Mouse (Mus musculus): ENCODE measurements around the gene Ccdc77.

The Ccdc77 gene

DNA sequence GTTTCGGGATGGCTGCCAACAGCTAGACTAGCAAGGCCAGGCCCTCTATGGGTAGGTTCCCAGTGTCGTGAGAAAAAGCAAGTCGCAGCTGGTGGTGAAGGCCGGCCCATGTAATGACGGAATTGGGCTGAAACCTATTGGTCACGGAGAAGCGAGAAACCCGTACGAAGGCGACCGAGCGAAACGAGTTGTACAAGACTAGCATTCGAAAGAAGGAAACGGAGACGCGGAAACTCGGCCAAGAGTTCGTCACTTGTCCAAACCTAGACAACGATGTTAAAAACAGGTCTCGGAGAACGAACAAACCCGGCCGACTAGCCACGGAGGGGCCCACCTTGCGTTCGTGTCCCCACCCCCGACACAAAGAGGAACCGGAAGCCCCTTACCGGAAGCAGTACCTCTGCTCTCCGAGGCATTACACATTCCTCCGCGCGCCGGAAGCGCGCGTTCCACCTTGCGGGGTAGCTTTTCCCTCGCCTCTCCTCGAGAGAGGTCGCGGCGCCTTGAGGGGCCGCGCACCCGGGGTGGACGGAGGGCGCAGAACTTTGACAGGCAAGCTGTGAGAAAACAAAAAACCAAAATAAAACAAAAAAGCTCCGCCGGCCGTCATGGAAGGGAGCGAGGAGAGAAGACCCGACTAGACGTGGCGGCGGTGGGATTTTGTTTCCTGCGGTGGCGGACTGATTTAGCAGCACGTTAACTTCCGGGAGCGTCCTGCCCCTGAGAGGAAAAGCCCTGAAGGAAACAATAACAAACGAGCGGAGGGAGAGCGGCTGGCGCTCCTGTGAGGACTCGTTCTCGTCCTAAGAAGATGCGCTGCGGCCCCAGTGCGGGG lies at the start of gene Ccdc77, which contains the start of gene Kdm5a:
TSS of gene Ccdc77 (minus strand) at position 687 of the 835 bp plus-strand sequence.
TSS of gene Kdm5a (plus strand) at position 437 of the 835 bp plus-strand sequence.
- DNase-seq = peak; percentile 94

GRCm38 (mm10) chr6:120403936-120404335 lies 39.8 kb upstream of the Ccdc77 start:
- no peak for DNase-seq

GRCm38 (mm10) chr6:120395622-120396345 lies 31.6 kb upstream of the Ccdc77 start:
- DNase-seq = no peak

- DNase-seq = no peak
Measured at GRCm38 (mm10) chr6:120392811-120393210, 28.6 kb upstream of the Ccdc77 start.

- DNase-seq = no peak
Measured at GRCm38 (mm10) chr6:120390054-120390453, 25.9 kb upstream of the Ccdc77 start.

GRCm38 (mm10) chr6:120376736-120377135 lies 12.6 kb upstream of the Ccdc77 start:
- no peak for DNase-seq

- DNase-seq = no peak
Measured at GRCm38 (mm10) chr6:120365051-120365450, 877 bp upstream of the Ccdc77 start.

DNA sequence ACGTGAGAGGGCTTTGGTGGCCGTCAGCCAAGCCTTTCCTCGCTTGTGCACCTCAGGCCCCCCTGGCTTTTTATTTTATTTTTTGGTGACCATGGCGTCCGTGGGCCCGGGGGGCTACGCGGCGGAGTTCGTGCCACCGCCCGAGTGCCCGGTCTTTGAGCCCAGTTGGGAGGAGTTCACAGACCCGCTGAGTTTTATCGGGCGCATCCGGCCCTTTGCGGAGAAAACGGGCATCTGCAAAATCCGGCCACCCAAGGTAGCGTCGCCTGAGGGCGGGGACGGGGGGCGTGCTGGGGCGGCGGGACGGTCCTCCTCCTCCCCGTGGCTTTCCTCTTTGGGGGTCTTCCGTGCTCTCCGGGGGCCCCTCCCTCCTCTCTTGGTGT lies 340 bp upstream of the Ccdc77 start:
- no peak for DNase-seq

DNA sequence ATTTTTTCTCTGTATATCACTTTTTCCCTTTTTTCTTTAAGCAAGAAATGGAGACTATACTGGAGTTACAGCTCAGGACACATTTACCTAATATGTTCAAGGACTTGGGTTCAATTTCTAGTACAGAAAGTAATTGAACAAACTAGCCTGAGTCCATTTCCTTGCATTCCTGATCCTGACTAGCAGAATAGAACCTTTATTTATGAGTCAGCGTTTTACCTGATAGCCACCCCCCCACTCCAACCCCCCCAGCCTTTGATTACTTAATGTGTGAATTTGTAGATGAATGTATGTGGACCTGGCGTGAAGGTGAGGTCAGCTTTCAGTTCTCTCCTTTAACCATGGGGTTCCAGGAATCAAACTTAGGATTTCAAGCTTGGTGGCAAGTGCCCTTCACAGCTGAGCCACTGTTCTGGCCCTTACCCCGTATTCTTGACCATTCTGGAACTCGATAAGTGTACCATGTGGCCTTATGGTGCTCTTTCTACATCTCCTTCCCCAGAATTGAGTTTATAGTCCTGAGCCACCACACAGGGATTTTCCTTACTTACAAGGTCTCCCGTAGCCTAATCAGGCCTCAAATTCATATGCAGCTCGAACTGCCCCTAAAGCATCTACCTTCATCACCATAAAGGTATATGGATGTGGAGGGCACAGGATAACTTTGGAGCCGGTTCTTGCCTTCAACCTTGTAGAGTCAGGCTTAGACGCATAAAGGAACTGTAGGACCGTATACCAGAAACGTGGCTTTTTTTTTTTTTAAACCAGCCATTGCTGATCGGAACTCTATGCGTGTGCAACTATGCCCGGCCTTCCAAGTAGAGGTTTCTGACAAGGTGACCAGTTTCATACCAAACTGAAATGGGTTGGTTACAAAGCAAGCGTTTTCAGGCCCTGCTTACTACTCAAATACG lies 1.1 kb downstream of the Ccdc77 start:
- DNase-seq = no peak

DNA sequence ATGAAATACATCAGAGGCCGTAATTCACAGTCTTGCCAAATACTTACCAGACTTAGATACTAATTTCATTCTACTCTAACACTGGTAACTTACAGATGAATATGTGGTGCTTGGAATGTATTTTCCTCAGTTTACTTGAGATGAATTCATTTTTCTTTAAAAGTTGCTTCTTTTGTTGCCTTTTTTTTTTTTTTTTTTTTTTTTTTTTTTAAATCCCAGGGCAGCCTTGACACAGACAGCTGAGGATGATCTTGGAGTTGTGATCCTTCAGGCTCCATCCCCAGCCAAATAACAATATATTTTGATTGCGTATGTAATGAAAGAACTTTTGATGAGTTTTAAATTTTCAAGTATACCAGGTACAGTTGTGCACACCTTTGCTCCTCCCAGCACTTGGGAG lies 2.0 kb downstream of the Ccdc77 start:
- no peak for DNase-seq

- peak; percentile 92 for DNase-seq
Measured at GRCm38 (mm10) chr6:120356951-120357945, 6.9 kb downstream of the Ccdc77 start.

DNA sequence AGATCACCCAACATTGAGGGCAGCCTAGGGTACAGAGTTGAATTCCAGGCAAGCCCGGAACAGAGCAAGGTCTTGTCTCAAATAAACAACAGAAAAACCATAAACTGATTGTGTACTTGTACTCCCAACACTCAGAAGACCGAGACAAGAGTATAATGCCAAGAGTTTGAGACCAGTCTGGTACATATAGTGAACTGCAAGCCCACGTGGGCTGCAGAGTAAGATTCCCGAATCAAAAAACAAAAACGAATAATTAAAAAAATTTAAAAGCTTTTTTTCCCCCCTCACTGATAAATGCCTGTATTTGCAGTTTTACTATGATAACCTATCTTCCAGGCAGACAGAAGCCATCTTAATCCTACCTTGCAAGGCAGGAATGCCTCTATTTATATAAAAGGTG lies 7.7 kb downstream of the Ccdc77 start:
- DNase-seq = no peak

- DNase-seq = no peak
Measured at GRCm38 (mm10) chr6:120349018-120349417, 15.2 kb downstream of the Ccdc77 start.

DNA sequence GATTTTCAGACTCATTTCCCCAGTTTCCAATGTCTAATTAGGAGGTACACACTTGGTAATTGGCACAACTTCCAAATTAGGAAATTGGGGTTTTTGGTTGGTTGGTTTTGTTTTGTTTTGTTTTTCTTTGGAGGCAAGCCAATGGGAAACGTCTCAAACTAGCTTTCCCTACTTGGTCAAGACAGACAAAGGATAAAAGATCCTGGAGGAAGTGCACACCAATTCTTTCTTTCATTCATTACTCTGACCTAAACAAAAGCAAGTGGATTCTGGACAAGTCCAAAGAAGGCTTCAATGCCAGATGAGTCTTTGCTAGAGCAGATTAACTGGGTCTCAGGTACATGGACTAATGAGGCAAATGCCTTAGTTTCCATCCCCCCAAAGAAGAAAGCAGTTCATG lies 20.2 kb downstream of the Ccdc77 start:
- DNase-seq = no peak

GRCm38 (mm10) chr6:120332351-120332750 lies 31.8 kb downstream of the Ccdc77 start:
- no peak for DNase-seq

- peak; percentile 84 for DNase-seq
Measured at GRCm38 (mm10) chr6:120324295-120324927, 39.8 kb downstream of the Ccdc77 start.

GRCm38 (mm10) chr6:120320369-120320768 lies 43.8 kb downstream of the Ccdc77 start:
- DNase-seq = no peak

DNA sequence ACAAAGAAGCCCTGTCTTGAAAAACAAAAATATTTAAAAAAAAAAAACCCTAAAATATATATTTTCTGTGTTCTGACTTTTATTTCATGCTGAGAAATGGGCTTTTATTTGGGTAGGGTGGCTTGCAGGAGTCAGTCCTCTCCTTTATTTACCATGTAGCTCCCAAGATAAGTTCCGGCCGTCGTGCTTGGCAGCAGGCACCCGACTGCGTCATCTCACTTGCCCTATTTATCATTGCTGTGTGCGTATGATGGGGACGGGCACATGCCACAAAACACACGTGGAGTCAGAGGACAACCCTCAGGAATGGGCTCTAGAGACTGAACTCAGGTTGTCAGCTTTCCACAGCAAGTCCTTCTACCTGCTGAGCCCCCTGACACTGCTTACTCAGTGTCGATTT lies 45.0 kb downstream of the Ccdc77 start:
- no peak for DNase-seq

GRCm38 (mm10) chr6:120318303-120318940 lies 45.8 kb downstream of the Ccdc77 start:
- no peak for DNase-seq

DNA sequence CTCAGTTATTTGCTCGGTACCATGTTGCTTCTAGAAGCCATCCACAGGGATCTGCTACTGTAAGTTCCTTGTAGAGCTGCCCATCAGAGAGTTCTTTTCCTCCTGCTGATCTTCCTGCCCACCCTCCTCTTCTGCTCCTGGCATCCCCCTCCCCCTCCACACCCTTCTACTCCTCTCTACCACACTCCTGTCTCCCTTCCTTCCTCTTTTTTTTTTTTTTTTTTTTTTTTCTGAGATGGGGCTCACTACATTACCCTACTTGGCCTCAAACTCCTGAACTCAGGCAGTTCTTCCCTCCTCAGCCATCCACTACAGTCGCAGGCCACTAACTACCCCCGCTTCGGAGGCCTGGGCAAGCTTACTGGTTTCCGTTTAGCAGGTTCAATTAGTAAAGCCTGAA lies 51.7 kb downstream of the Ccdc77 start:
- no peak for DNase-seq

DNA sequence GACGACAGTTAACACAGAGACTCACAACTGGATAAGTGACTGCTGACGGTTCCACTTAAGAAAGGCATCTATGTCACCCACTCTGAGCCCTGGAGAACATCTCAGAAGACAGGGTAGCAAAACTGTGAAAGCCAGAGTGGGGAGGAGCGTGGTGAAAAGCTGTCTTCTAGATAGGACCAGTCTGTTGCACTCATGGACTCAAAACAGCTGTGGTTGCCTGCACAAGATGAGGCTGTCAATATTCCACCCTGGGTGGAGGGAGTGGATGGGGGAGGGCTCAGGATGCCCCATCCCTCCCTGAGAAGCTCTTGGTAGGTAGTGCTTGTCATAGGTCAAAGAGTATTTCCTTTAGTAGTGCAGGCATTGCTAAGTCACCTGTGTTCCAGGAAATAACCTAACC lies 54.4 kb downstream of the Ccdc77 start:
- DNase-seq = no peak
